Mouse (Mus musculus): Measurements from ENCODE around the gene Abhd17c. TPM values are rescaled to one million over a fixed set of nuclear protein-coding genes. Genes with fewer than 3 reads are reported as not detected.
"Not testable (repeated sequence)": the region's sequence is repeated elsewhere in the genome, so short reads cannot be mapped to it uniquely, and the experiment has no call there.

The Abhd17c gene
- total RNA-seq, 2 experiments from 2014 or later: 27.9 to 28.0 TPM

DNA sequence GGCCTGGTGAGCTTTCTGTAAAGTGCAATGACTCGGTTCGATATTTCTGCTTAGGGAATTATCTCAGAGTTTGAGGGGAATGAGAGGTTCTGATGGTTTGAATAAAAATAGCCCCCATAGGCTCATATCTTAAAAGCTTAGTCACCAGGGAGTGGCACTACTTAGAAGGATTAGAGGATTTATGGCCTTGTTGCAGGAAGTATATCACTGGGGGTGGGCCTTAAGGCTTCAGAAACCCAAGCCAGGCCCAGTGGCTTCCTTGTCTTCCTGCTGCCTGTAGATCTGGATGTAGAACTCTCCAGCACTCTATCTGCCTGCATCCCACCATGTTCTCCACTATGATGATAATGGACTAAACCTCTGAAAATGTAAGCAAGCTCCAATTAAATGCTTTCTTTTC is 7.7 kb upstream of the Abhd17c start:
- intact Hi-C loops (cut with DNase I): no loop called here

DNA sequence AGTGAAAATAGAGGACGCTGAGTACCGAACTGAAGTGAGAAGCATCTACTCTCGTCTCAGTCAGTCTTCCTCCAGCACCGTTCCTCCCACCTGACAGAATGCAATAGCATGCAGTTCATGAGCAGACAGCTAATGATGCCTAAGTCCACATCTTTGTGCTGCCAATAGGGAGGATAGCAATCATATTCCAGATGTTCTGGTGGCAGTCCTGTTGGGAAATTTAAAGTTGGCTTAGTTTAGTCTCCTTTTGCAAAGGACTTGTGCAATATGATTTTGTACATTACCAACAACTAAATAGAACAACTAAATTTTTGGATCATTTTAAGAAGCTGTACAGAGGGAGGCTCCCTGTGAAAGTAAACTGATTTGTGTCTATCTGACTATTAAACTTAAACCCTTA is 2.1 kb upstream of the Abhd17c start:
- intact Hi-C loops (cut with DNase I): loop anchor here (2.0 to 5.0 kb wide), 3 partner anchors 37 to 262 kb away; partner anchors contain the start of gene Cemip
- no peak for DNase-seq

More for the DNA sequence above, 7.7 kb upstream of the Abhd17c start:
- DNase-seq: no peak

DNA sequence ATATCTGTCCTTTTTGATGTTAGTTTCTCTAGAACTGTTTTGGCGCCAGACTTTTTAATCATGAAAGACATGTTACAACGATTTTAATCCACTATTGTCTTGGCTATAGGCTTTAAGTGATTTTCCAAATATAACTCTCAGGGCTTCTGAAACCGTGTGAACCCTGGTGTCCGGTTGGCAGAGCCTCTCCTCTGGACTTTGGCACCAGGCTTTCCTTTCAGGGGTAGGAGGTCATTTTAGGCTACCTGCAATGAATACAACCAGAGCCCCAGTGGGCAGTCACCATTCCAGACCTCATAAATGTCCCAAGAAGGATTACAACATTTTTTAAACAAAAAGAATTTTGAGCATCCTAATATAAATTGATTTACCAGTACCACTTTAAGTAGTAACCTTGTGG is 1.1 kb upstream of the Abhd17c start:
- no peak for DNase-seq
- intact Hi-C loops (cut with DNase I): loop anchor here (2.0 to 5.0 kb wide), 3 partner anchors 36 to 261 kb away; partner anchors contain the start of gene Cemip

DNA sequence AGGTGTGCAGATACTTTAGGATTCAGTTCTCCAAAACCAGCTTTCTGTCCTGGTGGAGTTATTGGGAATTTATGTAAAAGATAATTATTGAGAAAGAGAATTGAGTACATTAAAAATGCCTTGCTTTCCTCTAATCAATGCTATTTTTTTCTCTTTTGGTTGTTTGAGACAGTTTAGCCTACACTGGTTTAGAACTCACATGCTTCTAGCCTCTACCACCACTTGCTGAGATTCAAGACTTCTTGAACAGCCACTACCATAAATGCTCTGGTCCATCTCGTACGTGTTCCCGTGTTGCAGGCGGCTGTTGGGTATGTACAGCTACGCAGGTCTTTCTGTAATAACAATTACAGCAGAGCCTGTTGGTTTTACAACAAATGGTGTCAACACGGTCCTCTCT is 681 bp upstream of the Abhd17c start:
- intact Hi-C loops (cut with DNase I): loop anchor here (2.0 to 5.0 kb wide), 3 partner anchors 35 to 260 kb away; partner anchors contain the start of gene Cemip
- DNase-seq: no peak

DNA sequence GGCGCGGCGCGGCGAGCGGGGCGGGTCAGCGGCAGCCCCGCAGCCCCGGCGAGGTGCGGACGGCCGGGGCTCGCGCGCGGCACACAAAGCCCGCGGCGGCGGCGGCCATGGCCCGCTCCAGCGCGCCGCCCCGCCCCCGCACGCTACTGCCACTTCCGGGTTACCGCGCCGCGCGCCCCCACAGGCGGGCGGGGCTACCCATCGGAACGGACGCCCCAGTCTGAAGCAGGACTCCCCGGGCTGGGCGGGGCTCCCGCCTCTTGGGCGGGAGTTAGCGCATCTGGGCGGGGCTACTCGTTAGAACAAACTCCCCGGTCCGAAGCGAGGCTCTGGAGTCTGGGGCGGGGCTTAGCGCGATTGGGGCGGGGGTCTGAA is 254 bp upstream of the Abhd17c start:
- intact Hi-C loops (cut with DNase I): loop anchor here (2.0 to 5.0 kb wide), 4 partner anchors 17 to 260 kb away; partner anchors contain the start of gene Cemip
- DNase-seq: peak; percentile 89 to 90

DNA sequence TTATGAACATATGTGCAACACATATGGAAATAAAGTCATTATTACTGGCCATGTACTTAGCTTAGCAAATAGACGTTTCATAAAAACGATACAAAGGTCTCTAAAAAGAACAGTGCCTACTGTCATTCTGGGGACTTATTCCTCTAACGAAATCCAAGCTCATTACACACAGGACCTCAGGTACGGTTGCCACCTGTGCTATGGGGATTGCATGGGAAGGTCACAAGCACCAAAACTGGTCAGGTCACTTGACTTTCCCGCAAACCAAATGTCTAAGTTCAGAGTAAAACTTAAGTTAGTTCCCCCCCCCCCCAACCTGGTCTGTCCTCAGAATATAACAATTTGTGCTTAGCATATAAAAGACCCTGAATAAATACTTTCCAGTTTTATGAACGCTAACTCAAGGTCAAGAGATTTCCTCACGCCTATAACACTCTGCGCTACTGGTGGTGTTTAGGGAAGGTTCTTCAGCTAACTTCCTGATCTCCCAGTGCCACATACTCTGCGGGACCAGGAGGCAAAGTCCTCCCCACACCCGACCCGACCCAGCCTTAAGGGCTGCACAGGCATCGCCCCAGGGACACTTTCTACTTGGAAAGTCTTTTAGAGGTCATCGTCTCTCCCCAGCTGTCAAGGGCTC is 1.2 kb downstream of the Abhd17c start:
- intact Hi-C loops (cut with DNase I): loop anchor here (2.0 to 5.0 kb wide), 3 partner anchors 16 to 258 kb away; no protein-coding TSS in a partner anchor
- no peak for DNase-seq

DNA sequence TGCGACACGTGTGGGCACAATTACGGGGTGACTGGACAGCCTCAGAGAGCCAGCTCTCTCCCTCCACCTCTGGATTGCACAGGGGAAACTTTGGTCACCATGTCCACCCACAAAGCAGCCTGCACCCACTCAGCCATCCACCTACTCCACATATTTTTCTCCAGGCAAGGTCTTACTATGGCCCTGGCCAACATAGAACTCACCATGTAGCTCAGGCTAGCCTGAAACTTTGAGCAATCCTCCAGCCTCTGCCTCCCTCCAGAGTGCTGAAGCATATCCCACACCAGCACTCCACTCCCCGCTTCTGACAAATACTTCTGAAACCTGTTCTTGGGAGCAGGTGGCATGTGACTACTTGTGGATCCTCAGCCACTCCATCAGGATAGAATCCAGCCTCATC is 1.9 kb downstream of the Abhd17c start:
- intact Hi-C loops (cut with DNase I): loop anchor here (2.0 to 5.0 kb wide), 3 partner anchors 15 to 258 kb away; no protein-coding TSS in a partner anchor
- DNase-seq: no peak

DNA sequence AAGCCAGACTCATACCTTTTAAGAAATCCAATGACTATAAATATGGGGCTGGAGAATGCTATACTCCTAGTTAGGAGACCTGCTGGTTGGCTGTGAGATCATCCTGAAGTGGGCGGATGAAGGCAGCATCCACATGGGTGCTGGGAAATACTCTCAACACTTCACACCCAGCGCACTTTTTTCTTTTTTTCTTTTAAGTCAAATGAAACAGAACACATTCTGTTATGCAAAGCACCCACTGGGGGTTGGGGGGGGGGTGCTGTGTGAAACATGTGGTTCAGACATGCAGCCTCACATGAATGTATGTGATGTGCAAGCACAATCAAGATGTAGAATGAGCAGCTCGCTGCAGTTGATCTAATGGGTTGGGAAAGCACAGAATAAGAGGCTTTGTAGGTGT is 2.8 kb downstream of the Abhd17c start:
- DNase-seq: no peak
- intact Hi-C loops (cut with DNase I): no loop called here

DNA sequence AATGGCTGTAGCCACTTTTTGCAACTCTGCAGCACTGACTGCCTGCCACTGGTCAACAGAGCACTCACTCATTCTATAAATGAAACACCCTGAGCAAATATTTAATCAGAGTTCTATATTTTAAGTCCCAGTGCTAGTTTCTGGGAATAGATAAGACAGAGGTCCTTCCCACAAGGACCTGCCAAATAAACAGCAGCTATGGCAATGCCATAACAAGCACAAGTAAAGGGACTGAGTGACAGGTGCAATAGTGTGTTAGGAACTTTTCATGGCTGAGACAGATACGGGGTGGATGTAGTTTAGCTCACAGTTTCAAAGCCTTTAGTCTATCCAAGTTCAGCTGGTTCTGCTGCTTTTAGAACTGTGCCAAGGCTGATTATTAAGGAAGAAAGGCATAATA is 3.9 kb downstream of the Abhd17c start:
- DNase-seq: no peak
- intact Hi-C loops (cut with DNase I): no loop called here

DNA sequence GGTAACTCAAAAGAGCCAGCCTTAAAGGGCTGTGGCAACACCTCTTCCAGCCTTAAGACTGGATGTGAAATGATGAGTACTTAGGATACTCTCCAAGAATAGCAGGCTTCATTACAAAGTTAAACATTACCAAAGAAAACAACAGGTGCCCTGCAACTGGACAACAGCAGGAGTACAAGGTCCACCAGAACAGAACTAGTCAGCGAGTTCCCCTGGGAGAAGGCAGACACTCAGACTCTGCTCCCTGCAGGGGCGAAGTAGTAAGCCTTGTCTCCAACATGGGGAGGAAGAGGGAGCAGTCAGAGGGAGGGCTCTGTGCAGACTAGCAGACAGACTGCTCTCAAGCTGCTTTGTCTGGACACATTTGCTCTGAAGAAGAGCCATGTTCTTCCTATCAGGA is 6.1 kb downstream of the Abhd17c start:
- intact Hi-C loops (cut with DNase I): no loop called here
- no peak for DNase-seq

DNA sequence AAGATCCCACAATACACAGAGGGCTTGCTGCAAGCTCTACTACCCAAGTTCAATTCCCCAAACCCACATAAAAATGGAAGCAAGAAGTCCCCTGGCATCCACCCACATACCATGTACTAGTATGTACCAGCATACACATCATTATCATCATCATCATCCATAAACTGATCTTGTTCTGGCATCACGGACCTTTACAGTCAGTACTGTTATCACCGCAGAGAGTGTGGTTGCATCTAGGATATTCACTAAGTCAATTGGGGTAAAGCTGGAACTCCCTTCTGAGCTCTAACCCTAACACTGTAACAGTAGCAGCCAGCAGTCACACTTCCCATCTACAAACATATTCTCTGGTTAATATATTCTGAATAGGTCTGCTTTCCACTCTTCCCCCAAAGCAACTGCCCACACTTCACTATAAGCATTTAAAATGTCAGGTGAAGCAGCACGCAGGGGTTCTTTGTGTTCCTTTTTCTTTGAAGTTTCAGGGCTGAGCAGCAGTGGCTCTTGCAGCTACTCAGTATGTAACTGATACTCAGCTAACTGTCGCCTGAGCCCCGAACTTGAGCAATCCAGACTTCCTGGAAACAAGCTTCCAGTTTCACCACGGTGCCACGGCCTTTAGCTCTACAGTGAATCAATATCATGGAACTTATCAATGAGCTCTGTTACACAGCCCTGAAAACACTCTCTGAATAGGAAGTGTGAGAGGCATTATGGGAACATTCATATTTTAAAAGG is 8.8 kb downstream of the Abhd17c start:
- intact Hi-C loops (cut with DNase I): no loop called here
- DNase-seq: no peak

DNA sequence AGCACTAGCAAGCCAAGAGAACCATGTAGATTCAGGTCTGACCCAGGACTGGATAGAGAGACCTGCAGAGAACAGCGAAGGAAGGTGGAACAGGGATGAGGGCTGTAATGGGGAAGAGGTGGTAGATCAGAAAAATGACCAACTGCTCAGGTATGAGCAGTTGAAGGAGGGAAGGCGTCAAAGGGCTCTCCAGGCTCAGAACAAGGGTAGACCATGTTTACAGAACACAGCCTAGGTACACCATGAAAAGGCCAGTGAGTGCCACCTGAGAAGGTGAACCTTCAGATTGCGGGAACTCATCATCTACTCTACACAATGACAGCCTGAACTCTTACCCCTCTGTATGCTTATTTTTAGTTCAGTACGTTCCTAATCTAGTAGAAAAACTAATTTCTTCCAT is 9.5 kb downstream of the Abhd17c start:
- no peak for DNase-seq
- intact Hi-C loops (cut with DNase I): no loop called here

DNA sequence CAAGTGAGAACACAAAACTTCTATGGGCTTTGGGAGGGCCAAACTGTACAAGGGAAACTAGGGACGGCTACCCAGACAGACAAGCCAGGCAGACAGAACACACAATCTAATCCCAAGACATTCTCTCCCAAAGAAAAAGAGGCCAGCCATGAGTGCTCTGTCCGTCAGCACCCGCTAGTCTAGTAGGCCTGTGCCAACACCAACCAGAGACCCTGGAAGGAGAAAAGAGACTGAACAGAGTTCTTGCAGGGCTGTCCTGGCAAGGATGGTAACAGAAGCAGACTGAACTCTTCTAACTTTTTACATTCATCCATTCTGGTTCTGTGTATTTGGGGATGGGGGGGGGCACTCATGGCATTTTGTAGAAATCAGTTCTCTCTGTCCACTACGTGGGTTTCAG is 12.1 kb downstream of the Abhd17c start:
- intact Hi-C loops (cut with DNase I): no loop called here
- no peak for DNase-seq

DNA sequence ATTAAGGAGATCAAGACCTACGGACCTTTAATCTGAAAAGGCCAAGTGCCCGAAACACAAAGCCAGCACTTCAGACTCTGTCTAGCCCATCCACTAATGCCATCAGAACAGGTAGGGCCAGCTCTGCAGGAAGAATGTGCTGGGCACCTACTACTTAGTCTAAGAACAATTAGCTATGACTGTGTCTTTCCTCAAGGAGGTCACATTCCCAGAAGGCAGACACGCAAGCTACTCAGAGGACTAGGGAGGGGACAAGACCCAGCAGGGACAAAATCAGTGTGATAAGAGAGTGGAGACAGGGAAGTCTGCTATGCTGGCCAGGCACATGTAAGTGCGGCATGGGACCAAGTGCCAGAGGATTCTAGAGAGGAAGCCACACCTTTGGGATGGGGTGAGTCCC is 13.0 kb downstream of the Abhd17c start:
- DNase-seq: no peak
- intact Hi-C loops (cut with DNase I): no loop called here

DNA sequence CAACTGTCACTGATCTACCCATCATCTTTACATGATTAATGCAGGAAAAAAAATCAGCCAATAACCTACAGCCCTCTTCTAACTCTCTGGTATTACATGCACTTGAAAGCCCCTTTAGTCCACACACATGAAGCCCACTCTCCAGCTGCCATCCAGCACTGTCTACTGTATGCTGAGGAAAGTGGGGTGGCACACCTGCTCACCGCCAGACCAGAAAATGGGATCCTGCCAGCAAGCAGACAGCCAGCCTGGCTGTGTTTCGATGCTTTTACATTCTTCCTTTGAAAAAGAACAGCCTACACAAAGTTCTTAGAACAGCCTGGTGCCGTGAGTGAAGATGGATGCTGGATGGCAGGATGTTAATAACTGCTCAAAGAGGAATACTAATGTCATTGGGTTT is 13.9 kb downstream of the Abhd17c start:
- intact Hi-C loops (cut with DNase I): no loop called here
- DNase-seq: no peak

DNA sequence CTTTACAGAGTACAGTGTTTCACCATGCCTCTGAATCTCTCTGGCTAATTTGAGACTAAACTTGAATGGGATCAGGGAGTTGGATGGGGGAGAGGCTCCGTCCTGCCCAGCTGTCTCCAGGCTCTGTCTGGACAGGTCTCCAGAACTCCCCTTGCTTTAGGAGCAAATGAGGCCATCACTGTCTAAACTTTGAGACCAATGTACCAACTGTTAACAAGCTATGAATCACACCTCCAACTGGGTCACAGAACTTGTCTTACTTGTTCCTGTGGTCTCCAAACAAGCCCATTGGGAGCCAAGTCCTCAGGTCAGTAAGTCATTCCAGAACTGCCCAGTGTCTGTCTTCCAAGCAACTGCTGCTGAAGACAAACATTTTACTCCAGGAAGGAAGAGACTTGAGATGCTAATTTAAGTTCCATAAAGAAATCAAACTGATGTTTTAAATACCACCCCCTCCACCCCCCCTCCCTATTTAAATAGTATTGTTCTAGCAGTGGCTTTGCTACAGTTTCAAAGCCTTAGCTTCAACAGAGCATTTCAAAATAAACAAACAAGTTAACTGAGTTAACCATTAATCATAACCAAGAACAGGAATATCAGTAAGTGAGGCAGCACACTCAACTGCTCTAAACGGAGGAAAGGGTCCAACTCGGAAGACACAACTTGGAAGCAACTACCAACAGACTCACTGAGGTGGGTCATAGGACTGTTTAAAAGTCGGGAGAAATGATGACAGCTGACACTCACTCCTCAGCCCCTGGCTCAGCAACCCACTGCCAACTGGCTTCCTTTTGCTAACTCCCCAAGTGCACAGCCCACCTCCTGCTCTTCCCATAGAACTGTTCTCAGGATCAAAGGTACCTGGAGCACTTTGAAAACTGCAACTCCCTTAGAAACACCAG is 15.6 kb downstream of the Abhd17c start:
- intact Hi-C loops (cut with DNase I): loop anchor here (2.0 kb wide), 1 partner anchor 15 kb away; the partner anchor contains the start of gene Abhd17c

DNA sequence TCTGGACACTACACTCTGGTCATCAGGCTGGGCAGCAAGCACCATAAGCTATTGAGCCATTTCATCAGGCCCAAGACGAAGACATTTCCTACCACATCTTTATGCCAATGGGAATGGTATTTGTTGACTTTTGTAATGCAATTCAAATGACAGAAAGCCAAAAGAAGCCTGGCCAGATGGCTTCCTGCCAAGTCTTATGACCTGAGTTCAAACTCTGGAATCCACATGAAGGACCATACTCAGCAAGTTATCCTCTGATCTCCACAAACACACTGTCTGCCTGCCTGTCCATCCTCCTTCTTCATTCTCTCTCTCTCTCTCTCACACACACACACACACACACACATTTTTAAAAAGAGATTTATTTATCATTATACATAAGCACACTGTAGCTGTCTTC is 19.0 kb downstream of the Abhd17c start:
- intact Hi-C loops (cut with DNase I): no loop called here
- peak in 1 of 2 experiments; percentile 37 for DNase-seq

More for the DNA sequence above, 15.6 kb downstream of the Abhd17c start:
- DNase-seq: no peak

DNA sequence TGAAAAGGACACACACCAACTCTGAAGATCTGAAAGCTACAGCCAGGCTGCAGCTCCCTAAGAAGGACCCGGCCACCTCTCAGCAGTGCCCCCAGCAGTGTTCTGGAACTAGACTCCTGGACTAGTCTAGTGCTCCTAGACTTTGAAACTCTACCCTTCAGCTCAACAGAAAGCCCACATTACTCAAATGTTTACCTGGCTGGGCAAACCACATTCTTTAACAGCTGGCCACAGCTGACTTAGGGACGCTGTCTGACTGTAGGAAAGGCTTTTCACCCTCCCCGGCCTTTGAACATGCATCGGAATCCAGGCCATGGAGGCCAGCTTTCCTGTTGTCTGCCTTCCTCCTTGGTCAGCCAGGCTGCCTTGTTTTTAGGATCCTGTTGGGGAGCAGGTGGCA is 20.0 kb downstream of the Abhd17c start:
- DNase-seq: no peak
- intact Hi-C loops (cut with DNase I): no loop called here

DNA sequence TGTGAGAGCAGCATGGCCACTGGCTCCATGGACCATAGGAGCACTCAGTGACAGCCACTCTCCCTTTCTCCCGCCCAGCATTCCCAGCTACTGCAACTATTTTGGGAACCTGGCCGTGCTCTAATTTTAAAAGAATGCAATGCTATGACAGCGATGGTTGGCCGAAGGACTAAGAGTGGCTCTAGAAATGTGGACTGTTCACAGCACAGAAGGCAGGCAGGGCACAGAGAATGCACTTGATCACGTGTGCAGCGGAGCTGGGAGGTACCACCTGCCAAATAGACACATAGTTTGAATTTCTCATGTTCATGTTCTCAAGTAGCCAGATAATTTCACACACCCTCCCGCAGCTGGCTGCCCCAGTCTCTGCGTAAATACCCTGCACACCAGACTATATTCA is 23.0 kb downstream of the Abhd17c start:
- peak in 1 of 2 experiments; percentile 39 for DNase-seq
- intact Hi-C loops (cut with DNase I): no loop called here

DNA sequence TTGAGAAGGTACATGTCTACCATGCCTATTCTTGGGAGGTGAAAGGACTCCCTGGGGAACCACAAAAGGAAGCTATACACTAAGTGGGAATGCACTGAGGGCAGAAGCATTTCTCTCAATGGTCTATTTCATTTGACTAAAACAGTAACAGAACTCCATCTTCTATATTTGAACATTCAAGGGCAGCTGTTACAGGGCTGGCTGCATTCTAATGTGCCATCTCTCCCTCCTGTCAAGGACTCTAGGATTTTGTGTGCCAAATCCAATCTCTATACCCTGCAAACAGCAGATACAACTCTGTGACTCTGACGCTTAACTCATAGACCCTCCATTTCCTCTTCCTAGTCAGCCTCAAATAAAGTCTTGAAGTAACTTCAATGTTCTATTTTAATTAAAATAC is 26.0 kb downstream of the Abhd17c start:
- intact Hi-C loops (cut with DNase I): no loop called here
- DNase-seq: no peak

DNA sequence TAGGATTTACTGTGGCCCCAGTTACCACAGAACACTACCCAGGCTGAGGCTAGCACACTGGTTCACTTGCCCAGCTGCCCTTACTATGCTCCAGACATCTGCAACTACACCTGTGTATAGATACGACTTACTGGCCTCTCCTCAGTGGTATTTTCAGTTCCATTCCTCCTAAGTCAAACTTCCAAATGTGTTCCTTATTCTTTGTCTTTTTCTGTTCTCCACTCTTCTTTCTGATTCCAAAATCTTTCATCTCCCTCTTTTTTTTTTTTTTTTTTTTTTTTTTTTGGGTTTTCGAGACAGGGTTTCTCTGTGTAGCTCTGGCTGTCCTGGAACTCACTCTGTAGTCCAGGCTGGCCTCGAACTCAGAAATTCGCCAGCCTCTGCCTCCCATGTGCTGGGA is 28.0 kb downstream of the Abhd17c start:
- DNase-seq; intact Hi-C loops (cut with DNase I): not testable (repeated sequence)

Measured in heart, postnatal 36 days (tissue).